Mouse (Mus musculus): ENCODE data around the gene Nup54. TPM values are rescaled to one million over a fixed set of nuclear protein-coding genes. Genes with fewer than 3 reads are reported as not detected.
A peak's percentile ranks its signal among the peaks of the same experiment; 100 is the strongest.

The Nup54 gene
- total and polyA plus RNA-seq, 2 experiments from 2014 or later = 14.2 to 22.0 TPM

DNA sequence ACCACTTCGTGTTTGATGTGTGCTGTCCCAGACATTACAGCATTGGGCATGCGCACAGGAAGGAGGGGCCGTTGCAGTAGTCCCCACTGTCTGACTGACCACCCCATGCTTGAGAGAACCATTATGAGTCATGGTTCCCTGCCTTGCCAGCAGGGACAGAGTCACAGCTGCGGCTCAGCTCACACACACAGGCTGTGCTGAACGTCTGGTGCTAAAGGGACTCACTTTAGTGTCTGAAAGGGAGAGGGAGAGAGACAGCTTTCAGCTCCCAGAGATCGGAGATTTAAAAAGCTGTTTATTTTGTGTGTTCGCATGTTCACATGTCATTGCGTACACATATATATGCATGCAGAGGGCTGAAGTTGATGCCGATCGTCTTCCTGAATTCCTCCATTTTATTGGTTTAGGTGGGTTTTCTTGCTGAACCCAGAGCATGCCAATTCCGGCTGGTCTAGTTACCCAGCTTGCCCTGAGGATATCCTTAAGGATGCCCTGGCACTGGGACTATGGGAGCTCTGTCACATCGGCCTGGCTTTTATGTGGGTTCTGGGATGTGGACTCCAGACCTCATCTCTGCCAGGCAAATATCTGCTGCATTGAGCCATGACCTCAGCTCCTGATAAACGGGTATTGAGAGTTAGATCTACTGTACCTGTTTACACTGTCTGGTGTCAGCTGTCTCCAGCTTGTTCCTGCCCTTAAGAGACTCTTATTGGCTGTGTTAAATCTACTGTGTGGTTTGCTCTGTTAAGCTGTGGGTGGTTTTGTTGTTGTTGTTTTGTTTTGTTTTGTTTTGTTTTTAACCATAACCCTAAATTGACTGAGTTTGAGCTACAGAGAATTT lies 65.6 kb downstream of the Nup54 start:
- H3K4me2 ChIP-seq (ENCODE audit: low read depth, low read length) = no peak overlapping the region
- H3K4me3 ChIP-seq (ENCODE audit: low read depth, low read length) = no peak overlapping the region
- no peaks in the 10 kb centered on the region for H3K27me3 ChIP-seq (ENCODE audit: control insufficient read depth, insufficient read depth, low read length)
- no peak overlapping the region for H3K27ac ChIP-seq (ENCODE audit: low read depth)
- no peaks in the 10 kb centered on the region for H3K36me3 ChIP-seq (replicated peaks; ENCODE audit: control insufficient read depth, insufficient read depth, low read length)
- peak; percentile 44 for DNase-seq (ENCODE audit: low spot score)
- 57% methylated on average over 13 of the region's 13 CpGs for WGBS
- H3K9ac ChIP-seq (replicated peaks; ENCODE audit: low read depth, low read length) = no peak overlapping the region
- H3K4me1 ChIP-seq (ENCODE audit: control insufficient read depth, insufficient read depth) = peaks cover 6% of the 10 kb centered on the region; the same call in 1 of the 2 replicates
- peak; percentile 86 for ATAC-seq (ENCODE audit: insufficient read depth, low read depth)
- TF ChIP-seq CTCF (IDR thresholded peaks at IDR 0.05; ENCODE audit: low read depth) = no peak
- no peak for TF ChIP-seq EP300 (IDR thresholded peaks at IDR 0.05; ENCODE audit: low read depth)
- H3K9me3 ChIP-seq (replicated peaks; ENCODE audit: control insufficient read depth, low read length) = no peaks in the 10 kb centered on the region

DNA sequence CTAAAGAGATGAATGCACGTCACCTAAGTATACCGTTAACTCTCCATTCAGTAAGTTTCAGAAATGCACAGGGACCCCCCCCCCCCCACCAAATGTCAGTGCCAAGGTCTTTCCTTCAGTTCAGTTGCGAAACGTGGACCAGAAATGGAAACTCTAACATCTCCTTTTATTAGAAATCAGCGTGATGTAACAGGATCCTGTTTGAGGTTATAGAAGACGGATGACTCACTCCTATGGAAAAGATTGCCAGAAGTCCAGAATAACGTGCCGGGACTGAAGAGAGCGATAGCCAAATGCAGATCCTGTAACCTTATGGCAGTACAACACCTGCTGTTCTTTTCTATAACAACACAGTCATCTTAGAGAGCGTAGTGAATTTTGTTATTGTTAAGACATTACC lies 66.6 kb downstream of the Nup54 start:
- TF ChIP-seq EP300 (IDR thresholded peaks at IDR 0.05; ENCODE audit: low read depth) = no peak
- TF ChIP-seq CTCF (IDR thresholded peaks at IDR 0.05; ENCODE audit: low read depth) = no peak
- WGBS = 35% methylated on average over 10 of the region's 10 CpGs
- Histone ChIP-seq H3K27me3 (ENCODE audit: control insufficient read depth, insufficient read depth, low read length) (no peaks in the 10 kb centered on the region), H3K4me1 (ENCODE audit: control insufficient read depth, insufficient read depth) (peaks cover 6% of the 10 kb centered on the region; the same call in 1 of the 2 replicates), H3K9ac (replicated peaks; ENCODE audit: low read depth, low read length) (no peak overlapping the region), H3K27ac (ENCODE audit: low read depth) (0 out of 2 replicates have a peak overlapping the region, but pooled peaks have one; percentile 44), H3K36me3 (replicated peaks; ENCODE audit: control insufficient read depth, insufficient read depth, low read length) (no peaks in the 10 kb centered on the region), H3K9me3 (replicated peaks; ENCODE audit: control insufficient read depth, low read length) (no peaks in the 10 kb centered on the region), H3K4me3 (ENCODE audit: low read depth, low read length) (no peak overlapping the region), H3K4me2 (ENCODE audit: low read depth, low read length) (no peak overlapping the region)
- DNase-seq (ENCODE audit: low spot score) = peak; percentile 30
- peak; percentile 52 for ATAC-seq (ENCODE audit: insufficient read depth, low read depth)

DNA sequence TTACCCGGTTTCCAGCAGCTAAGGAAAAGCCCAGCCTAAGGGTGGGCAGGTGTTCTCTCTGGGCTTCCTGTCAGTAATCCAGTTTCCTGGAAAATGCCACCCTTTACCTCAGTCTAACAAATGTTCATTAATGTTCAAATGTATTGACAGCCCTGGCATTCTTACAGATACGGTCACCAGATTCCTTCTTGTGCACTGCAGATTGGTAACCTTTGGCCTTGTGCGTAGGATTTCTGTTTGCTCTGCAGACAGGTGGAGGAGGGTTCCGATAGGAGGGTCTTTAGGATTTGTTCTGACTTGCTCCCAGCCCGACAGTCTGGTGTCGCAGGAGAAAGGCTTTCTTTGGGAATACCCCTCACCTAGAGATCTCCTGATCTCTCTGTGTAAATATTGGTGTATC lies 68.5 kb downstream of the Nup54 start:
- DNase-seq (ENCODE audit: low spot score) = peak; percentile 2
- no peaks in the 10 kb centered on the region for H3K9me3 ChIP-seq (replicated peaks; ENCODE audit: control insufficient read depth, low read length)
- H3K27ac ChIP-seq (ENCODE audit: low read depth) = no peak overlapping the region
- no peak overlapping the region for H3K4me3 ChIP-seq (ENCODE audit: low read depth, low read length)
- WGBS = 68% methylated on average over 6 of the region's 6 CpGs
- no peak for ATAC-seq (ENCODE audit: insufficient read depth, low read depth)
- H3K4me1 ChIP-seq (ENCODE audit: control insufficient read depth, insufficient read depth) = peaks cover 6% of the 10 kb centered on the region; the same call in 1 of the 2 replicates
- TF ChIP-seq EP300 (IDR thresholded peaks at IDR 0.05; ENCODE audit: low read depth) = no peak
- H3K9ac ChIP-seq (replicated peaks; ENCODE audit: low read depth, low read length) = no peak overlapping the region
- no peaks in the 10 kb centered on the region for H3K36me3 ChIP-seq (replicated peaks; ENCODE audit: control insufficient read depth, insufficient read depth, low read length)
- no peak overlapping the region for H3K4me2 ChIP-seq (ENCODE audit: low read depth, low read length)
- no peaks in the 10 kb centered on the region for H3K27me3 ChIP-seq (ENCODE audit: control insufficient read depth, insufficient read depth, low read length)

Small RNA genes within 50 kb of the gene (microRNA-seq; reads per million reads assigned to microRNA genes)
- not detected for gene Mir6415

Other genes with a start within 250 kb of the Nup54 start
- gene U90926, start 219.8 kb downstream of the Nup54 start, total RNA-seq (2014; rRNA removed; ENCODE audit: low replicate concordance) = not detected in 2 replicates
- not detected in 2 replicates for gene U90926, start 219.8 kb downstream of the Nup54 start, polyA plus RNA-seq (2015; fragmentation: Nextera tagmentation; extraction: Ambion mirVana)
- gene Ppef2, start 178.9 kb downstream of the Nup54 start, total RNA-seq (2014; rRNA removed; ENCODE audit: low replicate concordance) = 0.31 TPM in 1 of 2 replicates, not detected in the other
- 0.07 TPM in 1 of 2 replicates, not detected in the other for gene Ppef2, start 178.9 kb downstream of the Nup54 start, polyA plus RNA-seq (2015; fragmentation: Nextera tagmentation; extraction: Ambion mirVana)
- gene Naaa, start 157.0 kb downstream of the Nup54 start, total RNA-seq (2014; rRNA removed; ENCODE audit: low replicate concordance) = 5.7 and 9.7 TPM in 2 replicates
- gene Naaa, start 157.0 kb downstream of the Nup54 start, polyA plus RNA-seq (2015; fragmentation: Nextera tagmentation; extraction: Ambion mirVana) = 6.4 and 7.5 TPM in 2 replicates
- gene Sdad1, start 124.7 kb downstream of the Nup54 start, total RNA-seq (2014; rRNA removed; ENCODE audit: low replicate concordance) = 34.0 and 37.0 TPM in 2 replicates
- gene Sdad1, start 124.7 kb downstream of the Nup54 start, polyA plus RNA-seq (2015; fragmentation: Nextera tagmentation; extraction: Ambion mirVana) = 13.7 and 13.8 TPM in 2 replicates
- not detected in 2 replicates for gene Cxcl9, start 107.1 kb downstream of the Nup54 start, total RNA-seq (2014; rRNA removed; ENCODE audit: low replicate concordance)
- 0.07 and 0.12 TPM in 2 replicates for gene Cxcl9, start 107.1 kb downstream of the Nup54 start, polyA plus RNA-seq (2015; fragmentation: Nextera tagmentation; extraction: Ambion mirVana)
- gene Art3, start 103.4 kb downstream of the Nup54 start, total RNA-seq (2014; rRNA removed; ENCODE audit: low replicate concordance) = 186 and 226 TPM in 2 replicates
- 294 and 306 TPM in 2 replicates for gene Art3, start 103.4 kb downstream of the Nup54 start, polyA plus RNA-seq (2015; fragmentation: Nextera tagmentation; extraction: Ambion mirVana)
- gene Cxcl10, start 86.3 kb downstream of the Nup54 start, total RNA-seq (2014; rRNA removed; ENCODE audit: low replicate concordance) = 0.81 and 9.7 TPM in 2 replicates
- gene Cxcl10, start 86.3 kb downstream of the Nup54 start, polyA plus RNA-seq (2015; fragmentation: Nextera tagmentation; extraction: Ambion mirVana) = 0.56 and 0.60 TPM in 2 replicates
- gene Scarb2, start 71.6 kb upstream of the Nup54 start, total RNA-seq (2014; rRNA removed; ENCODE audit: low replicate concordance) = 121 and 148 TPM in 2 replicates
- gene Scarb2, start 71.6 kb upstream of the Nup54 start, polyA plus RNA-seq (2015; fragmentation: Nextera tagmentation; extraction: Ambion mirVana) = 26.0 and 28.9 TPM in 2 replicates
- not detected in 2 replicates for gene Fam47e, start 119.8 kb upstream of the Nup54 start, total RNA-seq (2014; rRNA removed; ENCODE audit: low replicate concordance)
- gene Fam47e, start 119.8 kb upstream of the Nup54 start, polyA plus RNA-seq (2015; fragmentation: Nextera tagmentation; extraction: Ambion mirVana) = 0.51 TPM in 1 of 2 replicates, not detected in the other
- gene Stbd1, start 167.8 kb upstream of the Nup54 start, total RNA-seq (2014; rRNA removed; ENCODE audit: low replicate concordance) = 80.3 and 83.8 TPM in 2 replicates
- 100 and 143 TPM in 2 replicates for gene Stbd1, start 167.8 kb upstream of the Nup54 start, polyA plus RNA-seq (2015; fragmentation: Nextera tagmentation; extraction: Ambion mirVana)
- gene Ccdc158, start 240.1 kb upstream of the Nup54 start, total RNA-seq (2014; rRNA removed; ENCODE audit: low replicate concordance) = 1.7 TPM in 1 of 2 replicates, not detected in the other
- gene Ccdc158, start 240.1 kb upstream of the Nup54 start, polyA plus RNA-seq (2015; fragmentation: Nextera tagmentation; extraction: Ambion mirVana) = 0.27 and 0.45 TPM in 2 replicates
- 72.4 and 76.9 TPM in 2 replicates for gene Shroom3, start 248.2 kb upstream of the Nup54 start, total RNA-seq (2014; rRNA removed; ENCODE audit: low replicate concordance)
- 11.6 and 13.3 TPM in 2 replicates for gene Shroom3, start 248.2 kb upstream of the Nup54 start, polyA plus RNA-seq (2015; fragmentation: Nextera tagmentation; extraction: Ambion mirVana)

All from heart, postnatal 0 days (tissue).